Mouse (Mus musculus): ENCODE data around the gene Pla2g4b. TPM values are rescaled to one million over a fixed set of nuclear protein-coding genes. Genes with fewer than 3 reads are reported as not detected.

The Pla2g4b gene
- polyA plus RNA-seq, 1 experiment from 2014 or later: 5.4 TPM

DNA sequence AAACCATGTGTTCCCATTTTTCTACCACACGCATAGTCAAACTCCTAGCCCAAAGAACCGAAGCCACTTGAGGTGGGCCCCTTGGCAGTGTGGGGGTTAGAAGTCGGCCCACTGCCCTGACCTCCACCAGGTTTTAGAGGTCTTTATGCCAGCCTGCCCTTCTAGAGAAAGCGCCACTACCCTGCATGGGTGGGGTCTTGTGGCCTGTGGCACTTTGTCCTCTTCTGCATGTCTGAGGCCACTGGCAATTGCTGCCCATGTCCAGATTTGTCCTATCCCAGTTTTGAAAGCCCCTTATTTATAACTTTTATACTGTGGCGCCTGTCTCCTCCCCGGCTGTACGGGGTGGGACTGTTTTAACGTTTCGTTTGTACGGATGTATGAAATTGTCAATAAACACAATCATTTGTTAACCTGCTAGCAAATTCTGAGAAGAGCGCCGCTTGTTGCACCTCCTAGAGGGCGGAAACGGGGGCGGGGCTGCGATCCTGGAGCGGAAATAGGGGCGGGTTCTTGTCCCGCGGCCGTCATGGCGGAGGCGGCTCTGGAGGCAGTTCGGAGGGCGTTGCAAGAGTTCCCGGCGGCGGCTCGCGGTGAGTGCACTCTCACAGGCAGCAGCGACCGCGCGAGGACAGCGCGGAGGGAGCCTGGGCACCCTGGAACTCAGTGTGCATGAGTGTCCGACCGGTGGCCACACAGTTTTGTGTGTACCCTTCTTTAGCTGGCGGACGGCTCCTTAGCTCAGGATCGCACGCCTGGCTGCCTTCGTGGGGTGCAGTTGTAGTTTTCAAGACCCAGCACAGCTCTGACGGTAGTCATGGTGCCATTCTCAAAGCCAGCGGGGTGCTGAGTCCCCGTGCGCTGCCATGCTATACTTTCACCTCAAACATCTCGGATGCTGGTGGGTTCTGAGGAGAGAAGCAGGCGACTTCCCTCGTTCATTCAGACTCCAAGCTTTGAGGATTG lies 6.0 kb upstream of the Pla2g4b start, which contains the start of the genes Jmjd7 and Gm28042:
Jmjd7 (plus strand) TSS at position 500 of the 966 bp plus-strand sequence.
Gm28042 (plus strand) TSS at position 510 of the 966 bp plus-strand sequence.
- Histone ChIP-seq H3K27ac (peak within 1 kb of the TSS; percentile 88), H3K4me2 (replicated peaks) (peak within 1 kb of the TSS; percentile 79), H3K9me3 (no peaks in the 10 kb centered on the region), H3K36me3 (peaks cover 60% of the 10 kb centered on the region), H3K27me3 (no peaks in the 10 kb centered on the region), H3K4me3 (replicated peaks) (peak within 1 kb of the TSS; percentile 83), H3K9ac (replicated peaks) (peak within 1 kb of the TSS; percentile 85), H3K4me1 (replicated peaks) (peaks cover 19% of the 10 kb centered on the region)
- ATAC-seq: peak; percentile 92
- 5% methylated on average over 50 of the region's 50 CpGs for WGBS

GRCm38 (mm10) chr2:120027950-120028331 lies 5.3 kb upstream of the Pla2g4b start:
- Histone ChIP-seq H3K27me3 (no peaks in the 10 kb centered on the region), H3K9me3 (no peaks in the 10 kb centered on the region), H3K9ac (replicated peaks) (peak overlapping the region; percentile 85), H3K4me3 (replicated peaks) (peak overlapping the region; percentile 83), H3K36me3 (peaks cover 60% of the 10 kb centered on the region), H3K4me1 (replicated peaks) (peaks cover 19% of the 10 kb centered on the region), H3K4me2 (replicated peaks) (peak overlapping the region; percentile 79), H3K27ac (peak overlapping the region; percentile 88)
- peak; percentile 38 for ATAC-seq
- WGBS: 48% methylated on average over 3 of the region's 3 CpGs

DNA sequence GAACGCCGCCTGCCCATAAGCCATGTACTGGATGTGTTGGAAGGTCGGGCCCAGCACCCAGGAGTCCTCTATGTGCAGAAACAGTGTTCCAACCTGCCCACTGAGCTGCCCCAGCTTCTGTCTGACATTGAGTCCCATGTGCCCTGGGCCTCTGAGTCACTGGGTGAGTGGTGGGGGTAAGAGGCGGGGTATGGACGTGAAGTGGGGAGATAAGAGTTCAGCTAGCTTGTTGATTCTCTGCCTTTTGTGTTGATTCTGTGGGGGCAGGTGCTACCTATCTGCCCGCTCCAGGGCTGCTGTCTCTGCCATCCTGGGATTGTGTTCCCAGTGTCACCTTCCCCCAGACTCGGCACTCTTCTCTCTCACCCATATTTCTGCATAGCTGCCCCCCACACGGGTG lies 2.8 kb upstream of the Pla2g4b start:
- Histone ChIP-seq H3K4me3 (replicated peaks) (no peak overlapping the region), H3K9ac (replicated peaks) (no peak overlapping the region), H3K4me1 (replicated peaks) (peaks cover 19% of the 10 kb centered on the region), H3K36me3 (peaks cover 62% of the 10 kb centered on the region), H3K4me2 (replicated peaks) (no peak overlapping the region), H3K9me3 (no peaks in the 10 kb centered on the region), H3K27ac (no peak overlapping the region), H3K27me3 (no peaks in the 10 kb centered on the region)
- WGBS: 95% methylated on average over 8 of the region's 8 CpGs
- no peak for ATAC-seq

GRCm38 (mm10) chr2:120033726-120034125 lies 509 bp downstream of the Pla2g4b start:
- Histone ChIP-seq H3K27ac (no peak overlapping the region), H3K9me3 (no peaks in the 10 kb centered on the region), H3K36me3 (peaks cover 90% of the 10 kb centered on the region), H3K27me3 (no peaks in the 10 kb centered on the region), H3K4me1 (replicated peaks) (peaks cover 3% of the 10 kb centered on the region), H3K4me3 (replicated peaks) (no peak overlapping the region), H3K4me2 (replicated peaks) (no peak overlapping the region), H3K9ac (replicated peaks) (no peak overlapping the region)
- ATAC-seq: no peak
- 84% methylated on average over 5 of the region's 5 CpGs for WGBS

- H3K4me1 ChIP-seq (replicated peaks): no peaks in the 10 kb centered on the region
- no peak overlapping the region for H3K27ac ChIP-seq
- no peak overlapping the region for H3K4me2 ChIP-seq (replicated peaks)
- WGBS: 95% methylated on average over 9 of the region's 9 CpGs
- no peak for ATAC-seq
- H3K27me3 ChIP-seq: no peaks in the 10 kb centered on the region
- peaks cover 100% of the 10 kb centered on the region for H3K36me3 ChIP-seq
- no peak overlapping the region for H3K9ac ChIP-seq (replicated peaks)
- H3K4me3 ChIP-seq (replicated peaks): no peak overlapping the region
- H3K9me3 ChIP-seq: no peaks in the 10 kb centered on the region
Measured at GRCm38 (mm10) chr2:120037744-120038143, 4.5 kb downstream of the Pla2g4b start.

DNA sequence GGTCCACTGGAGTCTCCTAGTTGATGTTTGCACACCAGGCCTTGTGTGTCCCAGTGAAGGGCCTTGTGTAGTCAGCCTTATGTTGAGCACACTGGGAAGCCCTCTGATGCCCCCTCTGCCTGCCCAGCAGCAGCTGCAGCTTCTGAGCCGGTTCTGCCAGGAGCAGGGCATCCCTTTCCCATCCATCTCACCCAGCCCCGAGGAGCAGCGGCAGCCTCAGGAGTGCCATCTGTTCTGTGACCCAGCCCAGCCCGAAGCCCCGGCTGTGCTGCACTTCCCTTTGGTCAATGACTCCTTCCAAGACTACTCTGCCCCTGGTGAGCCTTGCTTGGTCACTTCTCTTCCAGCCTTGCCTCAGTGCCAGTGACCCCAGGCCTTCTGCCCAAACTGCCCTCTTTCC lies 7.8 kb downstream of the Pla2g4b start:
- no peaks in the 10 kb centered on the region for H3K27me3 ChIP-seq
- H3K27ac ChIP-seq: no peak overlapping the region
- H3K36me3 ChIP-seq: peaks cover 68% of the 10 kb centered on the region
- H3K9me3 ChIP-seq: no peaks in the 10 kb centered on the region
- no peak overlapping the region for H3K4me3 ChIP-seq (replicated peaks)
- WGBS: 94% methylated on average over 5 of the region's 5 CpGs
- H3K9ac ChIP-seq (replicated peaks): no peak overlapping the region
- H3K4me1 ChIP-seq (replicated peaks): no peaks in the 10 kb centered on the region
- H3K4me2 ChIP-seq (replicated peaks): no peak overlapping the region
- ATAC-seq: no peak

GRCm38 (mm10) chr2:120044101-120044603 lies 10.9 kb downstream of the Pla2g4b start:
- Histone ChIP-seq H3K27ac (no peak overlapping the region), H3K4me3 (replicated peaks) (no peak overlapping the region), H3K27me3 (no peaks in the 10 kb centered on the region), H3K9ac (replicated peaks) (no peak overlapping the region), H3K4me2 (replicated peaks) (no peak overlapping the region), H3K9me3 (no peaks in the 10 kb centered on the region), H3K4me1 (replicated peaks) (0 out of 2 replicates have a peak, but pooled peaks cover 2% of the 10 kb centered on the region), H3K36me3 (peaks cover 36% of the 10 kb centered on the region)
- ATAC-seq: no peak
- WGBS: 67% methylated on average over 4 of the region's 4 CpGs

GRCm38 (mm10) chr2:120044676-120045075 lies 11.5 kb downstream of the Pla2g4b start:
- no peaks in the 10 kb centered on the region for H3K9me3 ChIP-seq
- ATAC-seq: no peak
- H3K4me2 ChIP-seq (replicated peaks): no peak overlapping the region
- peaks cover 31% of the 10 kb centered on the region for H3K36me3 ChIP-seq
- 80% methylated on average over 3 of the region's 3 CpGs for WGBS
- 0 out of 2 replicates have a peak, but pooled peaks cover 2% of the 10 kb centered on the region for H3K4me1 ChIP-seq (replicated peaks)
- no peak overlapping the region for H3K27ac ChIP-seq
- H3K9ac ChIP-seq (replicated peaks): no peak overlapping the region
- no peaks in the 10 kb centered on the region for H3K27me3 ChIP-seq
- H3K4me3 ChIP-seq (replicated peaks): no peak overlapping the region

DNA sequence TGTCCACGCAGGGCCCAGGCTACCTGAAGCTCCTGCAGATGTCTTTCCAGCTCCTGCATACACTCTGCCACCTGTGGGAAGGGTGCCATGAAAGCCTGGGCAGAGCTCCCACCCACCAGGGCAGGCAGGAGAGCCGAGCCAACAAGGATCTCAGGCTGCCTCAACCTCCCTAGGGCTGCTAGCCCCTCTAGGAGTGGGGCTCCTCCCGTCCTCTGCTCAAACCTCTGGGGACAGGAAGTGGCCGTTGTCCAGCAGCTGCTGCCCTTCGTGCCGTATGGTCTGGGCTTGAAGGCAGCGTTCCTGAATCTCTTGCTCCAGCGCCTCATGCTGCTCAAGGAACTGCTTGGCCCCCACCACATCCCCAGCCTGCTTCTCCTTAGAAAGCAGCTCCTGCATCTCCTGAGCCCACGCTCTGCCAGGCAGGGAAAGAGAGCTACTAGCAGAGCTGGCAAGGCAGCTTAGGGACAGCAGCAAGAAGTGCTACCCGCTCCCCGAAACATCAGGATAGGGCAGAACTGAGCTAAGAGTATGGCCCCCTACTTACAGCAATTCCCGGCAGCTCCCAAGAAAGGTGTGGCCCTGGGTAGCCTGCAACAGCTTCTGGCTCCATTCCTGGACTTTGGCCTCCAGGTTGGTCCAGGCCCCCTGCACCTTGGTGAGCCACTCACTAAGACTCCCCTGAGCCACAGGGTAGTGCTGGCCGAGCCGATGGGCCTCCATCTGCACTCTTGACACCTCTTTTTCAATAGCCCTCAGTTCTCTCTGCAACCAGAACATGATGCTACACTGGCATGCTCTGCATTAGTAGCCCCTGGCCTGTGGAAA lies 13.5 kb downstream of the Pla2g4b start:
- peaks cover 11% of the 10 kb centered on the region for H3K36me3 ChIP-seq
- H3K27me3 ChIP-seq: no peaks in the 10 kb centered on the region
- H3K4me2 ChIP-seq (replicated peaks): no peak overlapping the region
- H3K9ac ChIP-seq (replicated peaks): no peak overlapping the region
- H3K4me1 ChIP-seq (replicated peaks): 0 out of 2 replicates have a peak, but pooled peaks cover 2% of the 10 kb centered on the region
- ATAC-seq: no peak
- H3K9me3 ChIP-seq: no peaks in the 10 kb centered on the region
- WGBS: 75% methylated on average over 14 of the region's 14 CpGs
- no peak overlapping the region for H3K4me3 ChIP-seq (replicated peaks)
- H3K27ac ChIP-seq: no peak overlapping the region

GRCm38 (mm10) chr2:120048173-120048572 lies 15.0 kb downstream of the Pla2g4b start:
- Histone ChIP-seq H3K4me2 (replicated peaks) (no peak overlapping the region), H3K9ac (replicated peaks) (no peak overlapping the region), H3K27ac (no peak overlapping the region), H3K36me3 (no peaks in the 10 kb centered on the region), H3K9me3 (no peaks in the 10 kb centered on the region), H3K4me1 (replicated peaks) (0 out of 2 replicates have a peak, but pooled peaks cover 2% of the 10 kb centered on the region), H3K27me3 (no peaks in the 10 kb centered on the region), H3K4me3 (replicated peaks) (no peak overlapping the region)
- ATAC-seq: no peak
- WGBS: 79% methylated on average over 9 of the region's 9 CpGs

- no peaks in the 10 kb centered on the region for H3K36me3 ChIP-seq
- WGBS: 62% methylated on average over 10 of the region's 10 CpGs
- no peak overlapping the region for H3K9ac ChIP-seq (replicated peaks)
- H3K9me3 ChIP-seq: no peaks in the 10 kb centered on the region
- H3K4me3 ChIP-seq (replicated peaks): no peak overlapping the region
- 0 out of 2 replicates have a peak, but pooled peaks have one; percentile 73 for ATAC-seq
- 0 out of 2 replicates have a peak, but pooled peaks cover 2% of the 10 kb centered on the region for H3K4me1 ChIP-seq (replicated peaks)
- H3K4me2 ChIP-seq (replicated peaks): no peak overlapping the region
- H3K27me3 ChIP-seq: no peaks in the 10 kb centered on the region
- H3K27ac ChIP-seq: no peak overlapping the region
Measured at GRCm38 (mm10) chr2:120049632-120050274, 16.5 kb downstream of the Pla2g4b start.

All from midbrain, embryonic 13.5 days (tissue).